25 mouse cellular contexts compared by ENCODE assay signal in genomic region chr12:45044581-45044980, GRCm38 (mm10). TPM values are rescaled to one million over a fixed set of nuclear protein-coding genes. Genes with fewer than 3 reads are reported as not detected.
"Had no signal": no experiment of that assay in that cellular context is flagged by ENCODE, and none has a peak within 500 bp of the region (broad histone marks: within the 10 kb centered on the region; RNA-seq: fewer than 3 reads in every experiment).

No protein-coding gene starts in this region.

- H3K27ac ChIP-seq: heart, embryonic 13.5 days; heart, embryonic 15.5 days; hindbrain, embryonic 10.5 days; hindbrain, embryonic 12.5 days; hindbrain, embryonic 14.5 days; intestine, embryonic 15.5 days; left cerebral cortex, adult 2 months; limb, embryonic 10.5 days; limb, embryonic 12.5 days; liver, embryonic 13.5 days had no signal

- H3K9ac ChIP-seq: heart, embryonic 13.5 days; heart, embryonic 15.5 days; hindbrain, embryonic 12.5 days; hindbrain, embryonic 14.5 days; intestine, embryonic 15.5 days; limb, embryonic 12.5 days; liver, embryonic 13.5 days had no signal

- H3K36me3 ChIP-seq: heart, embryonic 13.5 days; heart, embryonic 15.5 days; hindbrain, embryonic 10.5 days; hindbrain, embryonic 12.5 days; intestine, embryonic 15.5 days; limb, embryonic 10.5 days; limb, embryonic 12.5 days; liver, embryonic 13.5 days had no signal

- H3K4me3 ChIP-seq: heart, embryonic 13.5 days; heart, embryonic 15.5 days; hindbrain, embryonic 10.5 days; hindbrain, embryonic 12.5 days; intestine, embryonic 15.5 days; left cerebral cortex, adult 2 months; limb, embryonic 10.5 days; limb, embryonic 12.5 days; liver, embryonic 13.5 days had no signal

- ATAC-seq: forebrain, embryonic 16.5 days; hindbrain, embryonic 16.5 days; inflammation-experienced regulatory T-cells, adult 6 months; intestine, embryonic 15.5 days; intestine, postnatal 0 days had no signal

- DNase-seq: gastrocnemius, postnatal 14 days; heart, adult 18-20 months; heart, postnatal 4 days; kidney, adult 18-20 months; kidney, adult 8-10 months; kidney, postnatal 25 days; kidney, postnatal 4 days; layer of hippocampus, adult 9-11 months; liver; liver, embryonic 13.5 days had no signal

- H3K9me3 ChIP-seq: heart, embryonic 13.5 days; heart, embryonic 15.5 days; hindbrain, embryonic 10.5 days; hindbrain, embryonic 12.5 days; intestine, embryonic 15.5 days; limb, embryonic 10.5 days; limb, embryonic 12.5 days; liver, embryonic 13.5 days had no signal

- H3K4me2 ChIP-seq: heart, embryonic 11.5 days; heart, embryonic 13.5 days; heart, embryonic 15.5 days; hindbrain, embryonic 12.5 days; hindbrain, embryonic 14.5 days; intestine, embryonic 15.5 days; limb, embryonic 12.5 days; liver, embryonic 11.5 days; liver, embryonic 13.5 days had no signal

- H3K4me1 ChIP-seq: hindbrain, embryonic 12.5 days; intestine, embryonic 15.5 days; liver, embryonic 13.5 days had no signal

- H3K27me3 ChIP-seq: heart, embryonic 13.5 days; heart, embryonic 15.5 days; hindbrain, embryonic 12.5 days; intestine, embryonic 15.5 days; limb, embryonic 12.5 days; liver, embryonic 13.5 days had no signal

RNA-seq across cellular contexts. Expression of gene Stxbp6, which starts 29.9 kb away (rescaled TPM):
- polyA plus RNA-seq: inflammation-experienced regulatory T-cells, adult 6 months had no signal
